Mouse (Mus musculus): ENCODE measurements around the gene Rsph9.

Gene Rsph9

DNA sequence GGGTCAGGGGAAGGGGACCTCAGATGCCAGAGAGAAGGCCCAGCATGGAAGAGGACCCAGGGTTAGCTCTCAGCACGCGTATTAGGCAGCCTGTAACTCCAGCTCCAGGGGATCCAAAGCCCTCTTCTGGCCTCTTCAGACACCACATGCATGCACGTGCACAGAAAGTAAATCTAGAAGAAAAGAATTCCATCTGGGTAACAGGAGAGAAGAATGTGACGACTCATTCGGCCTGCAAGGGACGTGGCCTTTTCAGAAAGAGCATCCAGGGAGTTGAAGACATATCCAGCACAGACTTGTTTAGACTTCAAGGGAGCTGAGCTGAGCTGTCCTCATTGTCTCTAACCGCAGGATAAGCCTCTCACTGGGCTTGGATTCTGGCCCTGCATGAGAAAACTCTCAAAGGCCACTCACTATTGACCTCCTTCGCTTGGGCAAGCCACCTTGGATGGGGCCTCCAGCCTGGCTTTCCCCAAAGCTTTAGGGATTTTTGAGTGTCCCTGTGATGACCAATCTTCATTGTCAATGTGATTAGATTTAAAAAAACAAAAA is 41.3 kb downstream of the Rsph9 start:
- DNase-seq (ENCODE audit: low read depth, low spot score), result peak; percentile 26

DNA sequence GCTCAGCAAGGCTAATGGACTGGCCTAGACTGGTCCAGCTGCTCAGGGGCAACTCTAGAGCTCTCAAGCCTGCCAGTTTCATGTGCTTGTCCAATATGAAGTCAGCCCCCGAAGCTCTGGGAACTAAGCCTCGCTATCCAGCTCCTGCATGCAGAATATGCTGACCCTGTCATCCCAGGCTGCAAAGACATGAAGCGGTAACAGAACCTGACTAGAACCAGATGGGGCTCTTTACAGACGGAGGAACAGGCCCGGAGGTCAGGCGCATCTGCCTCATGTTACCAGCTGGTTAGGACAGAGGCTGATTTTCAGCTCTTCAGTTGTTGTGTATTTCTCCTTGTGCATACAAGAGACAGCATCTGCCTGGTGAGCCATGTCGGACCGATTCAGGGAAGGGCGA is 42.1 kb downstream of the Rsph9 start:
- peak; percentile 30 for DNase-seq (ENCODE audit: low read depth, low spot score)

DNA sequence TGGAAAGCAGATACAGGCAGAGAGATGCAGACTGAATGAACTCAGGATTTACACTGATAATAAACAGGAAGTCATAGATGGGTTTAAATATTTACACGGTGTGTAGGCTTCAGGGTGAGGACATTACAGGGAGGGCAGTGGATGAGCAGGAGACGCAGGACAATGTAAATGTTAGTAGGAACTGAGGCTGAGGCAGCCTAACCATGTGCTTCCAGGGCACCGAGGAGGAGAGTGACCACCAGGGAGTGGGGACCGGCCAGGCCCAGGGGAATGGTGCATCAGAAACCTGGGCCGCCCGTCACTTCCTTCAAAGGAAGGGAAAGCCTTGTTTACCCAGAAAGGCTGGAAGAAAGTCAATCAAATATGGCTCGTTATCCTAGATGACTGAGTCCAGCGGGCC is 45.5 kb downstream of the Rsph9 start:
- DNase-seq (ENCODE audit: low read depth, low spot score), result no peak

DNA sequence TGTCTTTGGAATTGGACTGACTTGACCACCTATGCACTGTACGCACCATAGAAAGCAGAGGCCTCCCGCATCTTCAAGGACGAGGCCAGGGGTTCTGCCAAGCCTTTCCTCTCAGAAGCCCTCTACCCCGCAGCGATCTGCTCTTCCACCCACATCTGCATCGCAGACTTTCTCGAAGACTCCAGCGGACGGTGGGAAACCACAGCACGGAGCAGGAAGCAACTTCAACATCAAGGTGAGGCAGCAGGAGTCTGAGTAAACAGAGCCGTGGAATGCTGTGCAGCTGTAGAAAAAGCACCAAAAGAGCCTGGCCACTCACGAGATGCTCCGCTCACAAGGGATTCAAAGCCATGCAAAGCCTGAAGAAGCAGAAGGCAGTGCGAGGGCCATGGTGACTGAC is 52.1 kb downstream of the Rsph9 start:
- peak; percentile 51 for DNase-seq (ENCODE audit: low read depth, low spot score)

GRCm38 (mm10) chr17:46091351-46091750 is 52.7 kb downstream of the Rsph9 start:
- no peak for DNase-seq (ENCODE audit: low read depth, low spot score)

DNA sequence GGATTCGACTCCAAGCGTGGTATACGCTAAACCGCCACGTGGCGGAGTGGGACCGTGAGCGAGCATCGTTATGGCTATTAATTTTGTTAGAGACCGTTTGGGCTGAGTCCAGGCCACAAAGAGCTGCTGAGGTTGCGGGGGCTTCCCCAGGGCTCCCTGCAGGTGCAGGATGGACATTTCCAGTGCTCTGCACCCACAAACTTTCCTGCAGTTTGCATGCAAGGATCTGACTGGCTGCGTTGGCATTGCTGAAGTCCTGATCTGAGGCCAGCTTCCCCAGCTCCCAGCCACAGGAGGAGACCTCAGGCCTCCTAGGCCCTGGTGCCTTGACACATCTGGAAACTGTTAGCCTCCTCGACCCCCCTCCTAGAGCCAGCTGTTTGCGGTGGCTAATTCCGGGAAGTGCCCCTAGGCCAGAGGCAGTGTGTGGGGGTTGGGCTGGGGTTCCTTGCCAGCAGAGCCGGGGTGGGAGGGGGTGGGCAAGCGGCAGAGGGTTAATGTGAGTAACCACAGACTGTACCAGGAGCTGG is 57.6 kb downstream of the Rsph9 start:
- peak; percentile 73 for DNase-seq (ENCODE audit: low read depth, low spot score)

GRCm38 (mm10) chr17:46084091-46084501 is 59.9 kb downstream of the Rsph9 start:
- DNase-seq (ENCODE audit: low read depth, low spot score), result peak; percentile 33

- no peak for DNase-seq (ENCODE audit: low read depth, low spot score)
Measured at GRCm38 (mm10) chr17:46083381-46083780, 60.6 kb downstream of the Rsph9 start.

DNA sequence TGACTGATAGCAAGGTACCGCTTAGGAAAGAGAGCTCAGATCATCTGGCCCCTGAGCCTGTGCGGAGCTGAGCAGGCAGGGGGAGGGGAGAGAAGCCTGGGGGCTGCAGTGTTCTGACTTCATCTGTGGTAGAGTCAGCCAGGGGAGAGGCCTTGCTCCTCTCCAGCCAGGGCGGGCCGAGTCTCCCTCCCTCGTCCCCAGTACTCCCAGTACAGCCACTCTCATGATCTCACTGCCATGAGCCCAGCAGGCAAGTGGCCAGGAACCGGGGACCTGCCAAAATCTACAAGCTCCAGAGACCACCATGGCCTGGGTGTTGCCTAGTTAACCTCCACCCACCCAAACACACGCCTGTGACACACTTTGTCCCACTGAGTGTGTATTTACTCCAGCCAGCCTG is 62.4 kb downstream of the Rsph9 start:
- DNase-seq (ENCODE audit: low read depth, low spot score), result no peak

DNA sequence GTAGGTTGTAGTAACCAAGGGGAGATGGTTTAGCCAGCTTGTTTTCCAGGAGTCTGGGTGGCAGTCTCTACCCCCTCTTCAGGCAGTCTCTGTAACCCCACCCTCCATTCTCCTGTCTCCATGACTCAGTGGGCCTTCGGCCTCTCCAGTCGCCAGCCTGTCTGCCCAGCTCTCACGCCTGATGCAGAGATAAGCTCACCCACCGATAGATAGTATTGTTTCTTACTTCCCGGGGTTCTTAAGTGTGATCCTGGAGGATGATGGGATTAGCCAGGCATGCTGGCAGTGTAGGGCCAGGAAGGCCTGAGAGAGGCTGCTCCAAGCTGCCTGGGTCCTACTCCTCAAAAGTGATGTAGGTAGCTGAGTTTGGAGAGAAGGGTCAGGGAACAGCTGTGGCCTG is 63.0 kb downstream of the Rsph9 start:
- DNase-seq (ENCODE audit: low read depth, low spot score), result no peak

- no peak for DNase-seq (ENCODE audit: low read depth, low spot score)
Measured at GRCm38 (mm10) chr17:46080388-46080787, 63.6 kb downstream of the Rsph9 start.

- no peak for DNase-seq (ENCODE audit: low read depth, low spot score)
Measured at GRCm38 (mm10) chr17:46079037-46079436, 65.0 kb downstream of the Rsph9 start.

GRCm38 (mm10) chr17:46077921-46078534 is 66.0 kb downstream of the Rsph9 start:
- DNase-seq (ENCODE audit: low read depth, low spot score), result no peak

- DNase-seq (ENCODE audit: low read depth, low spot score), result no peak
Measured at GRCm38 (mm10) chr17:46076260-46076551, 67.8 kb downstream of the Rsph9 start.

GRCm38 (mm10) chr17:46075551-46076259 is 68.3 kb downstream of the Rsph9 start:
- DNase-seq (ENCODE audit: low read depth, low spot score), result no peak

- DNase-seq (ENCODE audit: low read depth, low spot score), result no peak
Measured at GRCm38 (mm10) chr17:46075116-46075485, 68.9 kb downstream of the Rsph9 start.

- DNase-seq (ENCODE audit: low read depth, low spot score), result no peak
Measured at GRCm38 (mm10) chr17:46074398-46075115, 69.5 kb downstream of the Rsph9 start.

DNA sequence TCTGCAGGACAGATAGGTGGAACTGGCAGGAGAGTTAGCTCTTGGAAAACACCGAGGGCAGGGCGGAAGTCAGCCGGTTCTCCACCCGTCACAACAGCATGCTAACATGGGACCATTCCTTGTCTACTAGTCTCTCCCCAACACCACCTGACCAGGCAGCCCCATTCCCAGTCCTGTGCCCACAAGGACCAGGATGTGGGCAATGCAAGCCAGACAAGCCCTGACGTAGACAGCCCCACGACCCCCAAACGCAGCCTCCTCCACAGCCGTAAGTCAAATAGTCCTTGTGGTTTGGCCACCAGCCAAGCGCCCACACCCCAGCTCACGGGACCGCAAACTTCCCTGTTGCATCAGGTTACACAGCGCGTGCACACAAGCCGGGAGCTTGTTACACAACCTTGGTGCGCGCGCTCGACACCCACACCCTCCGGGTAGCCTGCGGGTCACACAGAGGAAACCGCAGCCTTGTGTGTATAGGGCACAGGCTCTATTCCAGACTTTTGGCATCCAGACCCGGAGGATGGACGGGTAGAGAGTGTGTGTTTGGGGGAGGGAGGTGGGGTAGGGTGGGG is 70.2 kb downstream of the Rsph9 start:
- DNase-seq (ENCODE audit: low read depth, low spot score), result peak; percentile 67
